Mouse (Mus musculus): Measurements from ENCODE around the gene Ccdc30. TPM values are rescaled to one million over a fixed set of nuclear protein-coding genes. Genes with fewer than 3 reads are reported as not detected.
"Not testable (repeated sequence)": the region's sequence is repeated elsewhere in the genome, so short reads cannot be mapped to it uniquely, and the experiment has no call there.

The Ccdc30 gene
- polyA plus RNA-seq, 2 experiments, result 2.5 to 5.8 TPM

- WGBS, result 78% methylated on average over 2 of the region's 2 CpGs
- no peaks in the 10 kb centered on the region for H3K9me3 ChIP-seq (ENCODE audit: control insufficient read depth, low read length)
These were observed 130.0 kb downstream of the Ccdc30 start for GRCm38 (mm10) chr4:119285336-119285735.

GRCm38 (mm10) chr4:119284861-119285260 lies 130.5 kb downstream of the Ccdc30 start:
- Histone ChIP-seq H3K9me3 (ENCODE audit: control insufficient read depth, low read length) (no peaks in the 10 kb centered on the region), H3K27me3 (ENCODE audit: control insufficient read depth, insufficient read depth, low read length) (no peaks in the 10 kb centered on the region), H3K4me3 (replicated peaks; ENCODE audit: low read length) (no peak overlapping the region), H3K4me2 (replicated peaks; ENCODE audit: low read depth, low read length, severe bottlenecking) (no peak overlapping the region), H3K9ac (ENCODE audit: low read depth, low read length, severe bottlenecking) (no peak overlapping the region), H3K4me1 (ENCODE audit: control insufficient read depth, insufficient read depth, low read length) (no peaks in the 10 kb centered on the region), H3K36me3 (ENCODE audit: control insufficient read depth, insufficient read depth, low read length) (peaks cover 72% of the 10 kb centered on the region), H3K27ac (replicated peaks; ENCODE audit: low read depth, low read length) (no peak overlapping the region)
- ATAC-seq (ENCODE audit: low FRiP score, low read depth), result no peak
- 77% methylated on average over 1 of the region's 1 CpGs for WGBS
- DNase-seq (ENCODE audit: low spot score), result no peak
- no peak for TF ChIP-seq POLR2A (IDR thresholded peaks at IDR 0.05; ENCODE audit: borderline replicate concordance, extremely low read depth, insufficient read depth, insufficient read length)

More at GRCm38 (mm10) chr4:119285336-119285735, 130.0 kb downstream of the Ccdc30 start:
- DNase-seq (ENCODE audit: low spot score), result no peak
- ATAC-seq (ENCODE audit: low FRiP score, low read depth), result no peak
- no peak overlapping the region for H3K9ac ChIP-seq (ENCODE audit: low read depth, low read length, severe bottlenecking)
- H3K4me2 ChIP-seq (replicated peaks; ENCODE audit: low read depth, low read length, severe bottlenecking), result no peak overlapping the region
- no peak overlapping the region for H3K27ac ChIP-seq (replicated peaks; ENCODE audit: low read depth, low read length)
- peaks cover 67% of the 10 kb centered on the region for H3K36me3 ChIP-seq (ENCODE audit: control insufficient read depth, insufficient read depth, low read length)
- TF ChIP-seq POLR2A (IDR thresholded peaks at IDR 0.05; ENCODE audit: borderline replicate concordance, extremely low read depth, insufficient read depth, insufficient read length), result no peak
- no peaks in the 10 kb centered on the region for H3K4me1 ChIP-seq (ENCODE audit: control insufficient read depth, insufficient read depth, low read length)
- no peak overlapping the region for H3K4me3 ChIP-seq (replicated peaks; ENCODE audit: low read length)
- no peaks in the 10 kb centered on the region for H3K27me3 ChIP-seq (ENCODE audit: control insufficient read depth, insufficient read depth, low read length)

GRCm38 (mm10) chr4:119278784-119279183 lies 136.5 kb downstream of the Ccdc30 start:
- WGBS, result 92% methylated on average over 15 of the region's 15 CpGs
- H3K36me3 ChIP-seq (ENCODE audit: control insufficient read depth, insufficient read depth, low read length), result peaks cover 92% of the 10 kb centered on the region
- not testable (repeated sequence) for H3K27ac ChIP-seq (replicated peaks; ENCODE audit: low read depth, low read length); ATAC-seq (ENCODE audit: low FRiP score, low read depth); H3K4me2 ChIP-seq (replicated peaks; ENCODE audit: low read depth, low read length, severe bottlenecking); H3K4me1 ChIP-seq (ENCODE audit: control insufficient read depth, insufficient read depth, low read length); DNase-seq (ENCODE audit: low spot score); H3K4me3 ChIP-seq (replicated peaks; ENCODE audit: low read length); H3K9me3 ChIP-seq (ENCODE audit: control insufficient read depth, low read length); H3K27me3 ChIP-seq (ENCODE audit: control insufficient read depth, insufficient read depth, low read length); H3K9ac ChIP-seq (ENCODE audit: low read depth, low read length, severe bottlenecking)

GRCm38 (mm10) chr4:119275726-119276125 lies 139.6 kb downstream of the Ccdc30 start:
- Histone ChIP-seq H3K9me3 (ENCODE audit: control insufficient read depth, low read length) (no peaks in the 10 kb centered on the region), H3K36me3 (ENCODE audit: control insufficient read depth, insufficient read depth, low read length) (peaks cover 91% of the 10 kb centered on the region), H3K9ac (ENCODE audit: low read depth, low read length, severe bottlenecking) (no peak overlapping the region), H3K4me2 (replicated peaks; ENCODE audit: low read depth, low read length, severe bottlenecking) (no peak overlapping the region), H3K27ac (replicated peaks; ENCODE audit: low read depth, low read length) (no peak overlapping the region), H3K4me3 (replicated peaks; ENCODE audit: low read length) (no peak overlapping the region), H3K4me1 (ENCODE audit: control insufficient read depth, insufficient read depth, low read length) (no peaks in the 10 kb centered on the region), H3K27me3 (ENCODE audit: control insufficient read depth, insufficient read depth, low read length) (no peaks in the 10 kb centered on the region)
- ATAC-seq (ENCODE audit: low FRiP score, low read depth) (no peak), DNase-seq (ENCODE audit: low spot score) (no peak)
- TF ChIP-seq POLR2A (IDR thresholded peaks at IDR 0.05; ENCODE audit: borderline replicate concordance, extremely low read depth, insufficient read depth, insufficient read length), result no peak
- WGBS, result 81% methylated on average over 2 of the region's 2 CpGs

DNA sequence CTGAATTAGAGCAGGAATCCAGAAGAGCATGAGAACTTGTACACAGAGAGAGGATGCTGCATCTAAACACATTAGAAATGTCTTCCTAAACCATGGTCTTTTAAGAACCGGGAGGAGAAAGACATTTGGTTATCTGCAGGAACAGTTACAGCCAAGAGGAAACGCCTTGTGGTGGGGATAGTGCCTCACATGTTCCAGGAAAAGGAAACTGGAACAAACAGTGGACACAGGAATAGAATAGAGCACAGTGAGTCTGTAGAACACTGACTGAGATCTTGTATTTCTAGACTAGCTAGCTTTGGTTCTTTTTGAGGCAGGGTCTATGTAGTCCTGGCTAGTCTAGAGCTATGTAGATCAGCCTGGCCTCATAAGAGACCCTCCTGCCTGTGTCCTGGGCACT lies 140.1 kb downstream of the Ccdc30 start:
- H3K27ac ChIP-seq (replicated peaks; ENCODE audit: low read depth, low read length), result no peak overlapping the region
- H3K27me3 ChIP-seq (ENCODE audit: control insufficient read depth, insufficient read depth, low read length), result no peaks in the 10 kb centered on the region
- no peak overlapping the region for H3K9ac ChIP-seq (ENCODE audit: low read depth, low read length, severe bottlenecking)
- ATAC-seq (ENCODE audit: low FRiP score, low read depth) (no peak), DNase-seq (ENCODE audit: low spot score) (no peak)
- peaks cover 93% of the 10 kb centered on the region for H3K36me3 ChIP-seq (ENCODE audit: control insufficient read depth, insufficient read depth, low read length)
- no peak overlapping the region for H3K4me2 ChIP-seq (replicated peaks; ENCODE audit: low read depth, low read length, severe bottlenecking)
- no peak for TF ChIP-seq POLR2A (IDR thresholded peaks at IDR 0.05; ENCODE audit: borderline replicate concordance, extremely low read depth, insufficient read depth, insufficient read length)
- WGBS, result 89% methylated on average over 2 of the region's 2 CpGs
- H3K4me3 ChIP-seq (replicated peaks; ENCODE audit: low read length), result no peak overlapping the region
- H3K9me3 ChIP-seq (ENCODE audit: control insufficient read depth, low read length), result no peaks in the 10 kb centered on the region
- H3K4me1 ChIP-seq (ENCODE audit: control insufficient read depth, insufficient read depth, low read length), result no peaks in the 10 kb centered on the region

GRCm38 (mm10) chr4:119274627-119275026 lies 140.7 kb downstream of the Ccdc30 start:
- DNase-seq (ENCODE audit: low spot score) (no peak), ATAC-seq (ENCODE audit: low FRiP score, low read depth) (no peak)
- Histone ChIP-seq H3K27me3 (ENCODE audit: control insufficient read depth, insufficient read depth, low read length) (no peaks in the 10 kb centered on the region), H3K9ac (ENCODE audit: low read depth, low read length, severe bottlenecking) (no peak overlapping the region), H3K4me3 (replicated peaks; ENCODE audit: low read length) (no peak overlapping the region), H3K36me3 (ENCODE audit: control insufficient read depth, insufficient read depth, low read length) (peaks cover 91% of the 10 kb centered on the region), H3K9me3 (ENCODE audit: control insufficient read depth, low read length) (no peaks in the 10 kb centered on the region), H3K4me1 (ENCODE audit: control insufficient read depth, insufficient read depth, low read length) (no peaks in the 10 kb centered on the region), H3K27ac (replicated peaks; ENCODE audit: low read depth, low read length) (no peak overlapping the region), H3K4me2 (replicated peaks; ENCODE audit: low read depth, low read length, severe bottlenecking) (no peak overlapping the region)
- WGBS, result 60% methylated on average over 1 of the region's 1 CpGs
- TF ChIP-seq POLR2A (IDR thresholded peaks at IDR 0.05; ENCODE audit: borderline replicate concordance, extremely low read depth, insufficient read depth, insufficient read length), result no peak

Other genes with a start within 250 kb of the Ccdc30 start
- gene Zfp691, start 241.3 kb downstream of the Ccdc30 start, polyA plus RNA-seq (2012; rRNA removed), result 10.6 and 13.1 TPM in 2 replicates
- 7.2 TPM in 2 replicates for gene Zfp691, start 241.3 kb downstream of the Ccdc30 start, polyA plus RNA-seq (2014; fragmentation: Nextera tagmentation; extraction: Ambion mirVana)
- 1.7 and 2.1 TPM in 2 replicates for gene Ermap, start 225.5 kb downstream of the Ccdc30 start, polyA plus RNA-seq (2012; rRNA removed)
- 0.97 and 1.6 TPM in 2 replicates for gene Ermap, start 225.5 kb downstream of the Ccdc30 start, polyA plus RNA-seq (2014; fragmentation: Nextera tagmentation; extraction: Ambion mirVana)
- 109 and 125 TPM in 2 replicates for gene Svbp, start 220.2 kb downstream of the Ccdc30 start, polyA plus RNA-seq (2012; rRNA removed)
- gene Svbp, start 220.2 kb downstream of the Ccdc30 start, polyA plus RNA-seq (2014; fragmentation: Nextera tagmentation; extraction: Ambion mirVana), result 211 and 245 TPM in 2 replicates
- gene Tmem269, start 197.3 kb downstream of the Ccdc30 start, polyA plus RNA-seq (2012; rRNA removed), result 0.11 and 0.19 TPM in 2 replicates
- gene Tmem269, start 197.3 kb downstream of the Ccdc30 start, polyA plus RNA-seq (2014; fragmentation: Nextera tagmentation; extraction: Ambion mirVana), result not detected in 2 replicates
- gene AU022252, start 182.8 kb downstream of the Ccdc30 start, polyA plus RNA-seq (2012; rRNA removed), result 17.2 and 17.6 TPM in 2 replicates
- gene AU022252, start 182.8 kb downstream of the Ccdc30 start, polyA plus RNA-seq (2014; fragmentation: Nextera tagmentation; extraction: Ambion mirVana), result 31.9 and 33.9 TPM in 2 replicates
- gene P3h1, start 182.6 kb downstream of the Ccdc30 start, polyA plus RNA-seq (2012; rRNA removed), result 162 and 200 TPM in 2 replicates
- 93.2 and 98.0 TPM in 2 replicates for gene P3h1, start 182.6 kb downstream of the Ccdc30 start, polyA plus RNA-seq (2014; fragmentation: Nextera tagmentation; extraction: Ambion mirVana)
- 0.38 and 0.59 TPM in 2 replicates for gene Cldn19, start 160.1 kb downstream of the Ccdc30 start, polyA plus RNA-seq (2012; rRNA removed)
- gene Cldn19, start 160.1 kb downstream of the Ccdc30 start, polyA plus RNA-seq (2014; fragmentation: Nextera tagmentation; extraction: Ambion mirVana), result 0.10 and 0.91 TPM in 2 replicates
- 410 and 546 TPM in 2 replicates for gene Ybx1, start 120.9 kb downstream of the Ccdc30 start, polyA plus RNA-seq (2012; rRNA removed)
- 757 and 793 TPM in 2 replicates for gene Ybx1, start 120.9 kb downstream of the Ccdc30 start, polyA plus RNA-seq (2014; fragmentation: Nextera tagmentation; extraction: Ambion mirVana)
- gene Ppih, start 95.0 kb downstream of the Ccdc30 start, polyA plus RNA-seq (2012; rRNA removed), result 65.0 and 81.4 TPM in 2 replicates
- gene Ppih, start 95.0 kb downstream of the Ccdc30 start, polyA plus RNA-seq (2014; fragmentation: Nextera tagmentation; extraction: Ambion mirVana), result 87.9 and 88.5 TPM in 2 replicates
- gene Ppcs, start 6.9 kb upstream of the Ccdc30 start, polyA plus RNA-seq (2012; rRNA removed), result 15.3 and 15.5 TPM in 2 replicates
- gene Ppcs, start 6.9 kb upstream of the Ccdc30 start, polyA plus RNA-seq (2014; fragmentation: Nextera tagmentation; extraction: Ambion mirVana), result 28.4 and 29.1 TPM in 2 replicates
- gene Zmynd12, start 7.3 kb upstream of the Ccdc30 start, polyA plus RNA-seq (2012; rRNA removed), result 0.19 and 0.29 TPM in 2 replicates
- 0.22 and 0.29 TPM in 2 replicates for gene Zmynd12, start 7.3 kb upstream of the Ccdc30 start, polyA plus RNA-seq (2014; fragmentation: Nextera tagmentation; extraction: Ambion mirVana)
- gene Rimkla, start 77.1 kb upstream of the Ccdc30 start, polyA plus RNA-seq (2012; rRNA removed), result 0.79 and 1.1 TPM in 2 replicates
- 0.62 and 0.75 TPM in 2 replicates for gene Rimkla, start 77.1 kb upstream of the Ccdc30 start, polyA plus RNA-seq (2014; fragmentation: Nextera tagmentation; extraction: Ambion mirVana)
- gene Foxj3, start 121.5 kb upstream of the Ccdc30 start, polyA plus RNA-seq (2012; rRNA removed), result 31.5 and 34.5 TPM in 2 replicates
- gene Foxj3, start 121.5 kb upstream of the Ccdc30 start, polyA plus RNA-seq (2014; fragmentation: Nextera tagmentation; extraction: Ambion mirVana), result 23.5 and 25.4 TPM in 2 replicates
- gene Frg2f1, start 124.0 kb upstream of the Ccdc30 start, polyA plus RNA-seq (2012; rRNA removed), result 10.2 and 12.2 TPM in 2 replicates
- gene Frg2f1, start 124.0 kb upstream of the Ccdc30 start, polyA plus RNA-seq (2014; fragmentation: Nextera tagmentation; extraction: Ambion mirVana), result 5.0 and 5.5 TPM in 2 replicates
- gene Guca2a, start 222.2 kb upstream of the Ccdc30 start, polyA plus RNA-seq (2012; rRNA removed), result not detected in 2 replicates
- not detected in 2 replicates for gene Guca2a, start 222.2 kb upstream of the Ccdc30 start, polyA plus RNA-seq (2014; fragmentation: Nextera tagmentation; extraction: Ambion mirVana)
- gene Guca2b, start 243.4 kb upstream of the Ccdc30 start, polyA plus RNA-seq (2012; rRNA removed), result 3.6 TPM in 1 of 2 replicates, not detected in the other
- gene Guca2b, start 243.4 kb upstream of the Ccdc30 start, polyA plus RNA-seq (2014; fragmentation: Nextera tagmentation; extraction: Ambion mirVana), result not detected in 2 replicates

Measured in limb, embryonic 14.5 days (tissue).